Mouse (Mus musculus) frontal cortex, postnatal 36 days (tissue): ENCODE data around the gene Lrig1.

ENCODE experiments used
- DNase-seq, 2 experiments: peaks; one replicate each; pipeline ENCODE4 v3.0.0; 2022; ENCODE audit warnings: low spot score in 2 of 2

Lrig1 gene

GRCm38 (mm10) chr6:94698509-94699172 is 1.3 kb downstream of the Lrig1 start:
- no peak for DNase-seq

- no peak for DNase-seq
These were observed 2.5 kb downstream of the Lrig1 start for GRCm38 (mm10) chr6:94697423-94697822.

DNA sequence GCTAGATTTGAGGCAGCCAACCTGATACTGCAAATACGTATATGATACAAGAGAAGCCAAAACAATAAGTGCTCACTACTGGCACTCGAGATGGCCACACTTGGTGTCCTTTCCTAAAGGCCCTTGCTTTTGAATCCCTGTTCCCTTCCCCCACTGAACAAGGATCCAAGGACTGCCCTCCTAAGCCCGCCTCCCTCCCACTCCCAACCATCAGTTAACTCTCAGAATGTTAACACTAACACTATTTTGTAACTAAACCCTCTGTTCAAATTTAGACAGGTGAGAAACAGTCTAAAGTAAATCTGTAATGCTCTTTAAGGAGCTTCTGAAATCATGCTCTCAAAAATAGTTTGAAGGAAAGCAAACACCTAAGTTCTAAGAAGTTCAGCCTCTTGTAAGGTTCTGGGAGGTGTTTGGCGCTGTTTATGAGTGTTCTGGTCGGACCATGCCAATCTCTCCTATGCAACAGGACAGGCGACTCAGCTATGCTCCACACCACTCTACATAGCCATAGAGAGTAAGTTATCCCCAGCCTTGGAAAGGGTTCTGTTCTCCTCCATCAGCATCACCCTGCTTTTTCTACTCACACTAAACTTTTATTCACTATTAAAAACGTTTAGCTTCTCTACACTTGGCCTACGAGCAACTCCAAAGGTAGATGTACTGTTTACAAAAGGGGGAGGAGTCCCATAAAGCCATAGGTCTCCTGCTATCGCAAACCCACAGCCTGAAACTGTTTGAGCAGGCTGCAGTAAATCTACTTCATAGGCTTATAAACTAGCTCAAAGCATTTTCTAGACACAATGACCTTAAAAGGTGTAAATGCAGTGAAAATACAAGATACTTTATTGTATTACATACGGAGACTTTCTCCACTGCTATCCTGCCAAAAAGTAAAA is 3.5 kb downstream of the Lrig1 start:
- DNase-seq, result no peak

- DNase-seq, result no peak
These were observed 4.6 kb downstream of the Lrig1 start for GRCm38 (mm10) chr6:94695121-94695930.

DNA sequence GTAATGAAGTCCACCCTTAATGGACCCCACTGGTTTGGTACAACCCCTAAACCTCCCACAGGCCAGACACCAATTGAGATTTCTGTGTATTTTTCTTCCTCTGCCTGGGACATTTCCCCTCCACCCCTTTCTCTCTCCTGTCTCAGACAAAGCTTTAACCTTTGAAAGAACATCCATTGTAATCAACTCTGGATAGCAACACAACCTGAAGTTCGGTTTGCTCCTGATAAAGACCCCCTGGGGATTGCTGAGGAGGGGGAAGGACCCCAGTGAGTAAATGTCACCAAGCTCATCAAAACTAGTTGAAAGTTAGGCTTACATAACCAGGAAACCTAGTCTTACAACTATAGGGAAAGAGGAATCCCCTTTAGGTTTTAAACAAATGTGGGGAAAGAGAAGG is 5.5 kb downstream of the Lrig1 start:
- DNase-seq, result no peak

GRCm38 (mm10) chr6:94693091-94693490 is 6.9 kb downstream of the Lrig1 start:
- DNase-seq, result no peak

GRCm38 (mm10) chr6:94692003-94692402 is 8.0 kb downstream of the Lrig1 start:
- DNase-seq, result no peak

GRCm38 (mm10) chr6:94690247-94690646 is 9.7 kb downstream of the Lrig1 start:
- no peak for DNase-seq

GRCm38 (mm10) chr6:94688722-94689121 is 11.2 kb downstream of the Lrig1 start:
- DNase-seq, result no peak

DNA sequence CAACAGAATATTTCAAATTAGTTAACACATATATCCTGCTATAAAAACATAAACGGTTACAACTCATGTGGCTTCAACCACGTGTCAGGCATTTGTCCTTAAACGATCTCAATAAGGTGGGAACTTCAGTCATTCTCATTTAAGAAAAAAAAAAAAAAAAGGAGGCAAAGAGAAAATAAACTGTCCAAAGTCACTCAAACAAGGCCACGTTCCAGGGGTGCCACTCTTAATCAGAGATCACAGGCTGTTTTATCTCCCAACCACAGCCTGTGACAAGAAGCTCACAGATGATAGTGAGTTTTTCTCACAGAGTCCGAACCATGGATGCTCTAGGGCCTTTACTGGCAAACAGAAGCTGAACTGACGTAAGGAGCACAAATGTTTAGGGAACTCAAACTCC is 13.9 kb downstream of the Lrig1 start:
- no peak for DNase-seq

DNA sequence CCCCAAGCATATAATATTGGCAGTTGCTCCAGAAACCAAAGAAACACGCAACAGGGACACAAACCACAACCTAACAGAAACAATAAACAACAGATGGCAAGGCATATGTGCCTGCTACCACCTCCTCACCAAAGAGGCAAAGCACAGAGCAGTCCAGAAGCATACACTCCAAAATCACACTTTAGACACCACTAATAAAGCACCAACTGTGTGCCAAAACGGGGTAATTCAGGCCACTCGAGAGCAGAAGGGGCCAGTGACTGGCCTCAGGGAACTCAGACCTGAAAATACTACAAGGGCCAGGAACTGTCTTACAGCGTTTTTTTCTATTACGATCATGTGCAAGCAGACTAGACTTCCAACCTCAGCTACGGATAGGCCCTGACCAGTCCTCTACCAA is 14.3 kb downstream of the Lrig1 start:
- no peak for DNase-seq

DNA sequence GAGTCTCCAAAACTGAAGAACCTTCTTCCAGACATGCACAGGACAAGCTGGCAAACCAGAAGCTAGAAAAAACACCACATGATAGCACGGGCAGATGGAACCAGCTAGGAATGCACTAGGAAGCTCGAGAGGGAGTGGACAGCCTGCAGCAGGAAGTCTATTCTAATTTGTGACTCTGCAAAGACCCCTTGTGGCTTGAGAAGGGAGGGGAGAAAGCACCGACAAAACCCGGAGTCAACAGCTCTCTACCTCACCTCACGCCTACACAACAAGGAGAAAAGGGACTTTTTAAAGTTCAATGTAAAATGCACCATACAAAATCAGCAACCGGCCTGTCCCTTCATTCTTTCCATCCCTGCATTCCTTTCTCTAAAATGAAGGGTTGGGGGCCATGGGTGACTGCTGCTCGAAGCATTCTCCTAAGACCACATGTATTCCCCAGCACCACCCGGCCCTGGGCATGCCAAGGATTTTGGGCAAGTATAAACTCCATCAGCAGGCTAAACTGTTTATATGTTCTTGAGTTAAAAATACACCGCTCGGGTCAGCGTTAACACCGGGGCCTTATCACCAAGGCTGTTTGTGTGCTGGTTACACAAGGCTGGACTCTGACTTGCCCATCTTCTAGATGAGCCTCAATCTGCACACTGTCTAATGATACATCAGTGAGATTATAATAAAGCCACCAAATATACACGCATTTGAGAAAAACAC is 15.0 kb downstream of the Lrig1 start:
- DNase-seq, result no peak

GRCm38 (mm10) chr6:94683701-94684100 is 16.3 kb downstream of the Lrig1 start:
- DNase-seq, result no peak

DNA sequence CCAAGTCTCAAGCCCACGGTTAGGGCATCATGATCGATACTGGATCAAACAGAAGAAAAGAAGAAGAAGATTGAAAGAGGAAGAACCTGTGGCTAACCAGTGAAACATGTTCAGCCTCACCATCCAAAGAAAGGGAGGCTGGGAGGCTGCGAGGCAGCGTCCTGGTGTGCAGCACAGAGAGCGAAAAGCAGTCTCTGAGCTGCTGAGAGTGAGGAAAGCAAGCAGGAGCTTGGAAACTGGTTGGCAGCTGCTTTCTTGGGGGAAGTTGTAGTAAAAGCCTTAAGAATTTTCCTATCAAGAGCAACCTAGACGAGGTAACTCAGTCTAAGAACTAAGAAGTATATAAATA is 17.7 kb downstream of the Lrig1 start:
- no peak for DNase-seq

DNA sequence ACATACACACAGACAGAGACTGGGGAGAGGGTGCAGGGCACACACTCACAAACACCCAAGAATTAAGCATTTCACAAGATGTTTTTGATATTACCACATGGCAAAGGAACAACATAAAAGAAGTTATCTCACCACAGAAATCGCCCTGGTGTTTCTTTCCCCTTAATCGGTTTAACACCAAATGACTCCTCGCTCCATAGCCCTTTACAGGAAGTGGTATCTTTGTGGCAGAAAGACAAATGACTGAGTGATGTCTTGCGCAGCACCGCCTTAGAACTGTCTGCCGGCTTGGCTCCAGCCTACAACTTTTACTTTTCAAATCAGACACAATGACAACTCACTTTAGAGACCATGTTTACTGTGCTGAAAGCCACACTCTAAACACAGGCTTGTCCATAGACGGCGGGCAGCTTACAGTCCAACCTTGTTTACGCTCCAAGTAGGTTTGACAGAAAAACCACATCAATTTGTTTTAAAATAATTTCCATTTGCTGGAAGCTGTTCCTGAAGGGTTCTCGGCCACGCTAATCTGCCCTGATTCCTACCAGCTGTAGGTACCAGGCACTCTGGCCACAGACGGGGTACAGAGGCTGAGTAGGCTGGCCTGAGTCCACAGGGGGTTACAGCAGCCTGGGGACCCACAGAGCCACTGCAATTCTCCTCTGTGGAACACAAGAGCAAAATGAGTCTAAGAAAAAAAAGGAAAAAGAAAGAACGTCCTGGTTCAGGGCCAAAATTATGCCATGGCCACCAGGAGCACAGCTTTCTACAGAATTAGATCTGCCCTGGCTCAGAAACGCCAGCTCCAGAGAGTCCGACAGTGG is 18.3 kb downstream of the Lrig1 start:
- no peak for DNase-seq

GRCm38 (mm10) chr6:94680760-94681445 is 19.1 kb downstream of the Lrig1 start:
- no peak for DNase-seq

DNA sequence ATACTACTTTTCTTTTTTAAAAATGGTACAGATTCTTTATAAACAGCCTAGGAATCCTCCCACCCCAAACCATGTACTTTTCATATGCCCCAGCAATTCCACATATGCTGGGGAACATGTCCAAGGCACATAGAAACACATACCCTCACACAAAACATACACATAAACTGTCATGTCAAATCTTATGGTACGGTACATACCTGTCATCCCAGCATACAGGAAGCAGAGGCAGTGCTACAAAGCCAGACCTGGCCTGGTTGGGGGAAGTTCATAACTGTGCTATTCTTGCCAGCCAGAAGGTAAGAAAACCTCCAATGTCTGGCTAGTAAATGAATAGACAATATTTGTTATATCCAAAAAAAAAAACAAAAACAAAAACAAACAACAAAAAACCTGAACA is 20.7 kb downstream of the Lrig1 start:
- no peak for DNase-seq

DNA sequence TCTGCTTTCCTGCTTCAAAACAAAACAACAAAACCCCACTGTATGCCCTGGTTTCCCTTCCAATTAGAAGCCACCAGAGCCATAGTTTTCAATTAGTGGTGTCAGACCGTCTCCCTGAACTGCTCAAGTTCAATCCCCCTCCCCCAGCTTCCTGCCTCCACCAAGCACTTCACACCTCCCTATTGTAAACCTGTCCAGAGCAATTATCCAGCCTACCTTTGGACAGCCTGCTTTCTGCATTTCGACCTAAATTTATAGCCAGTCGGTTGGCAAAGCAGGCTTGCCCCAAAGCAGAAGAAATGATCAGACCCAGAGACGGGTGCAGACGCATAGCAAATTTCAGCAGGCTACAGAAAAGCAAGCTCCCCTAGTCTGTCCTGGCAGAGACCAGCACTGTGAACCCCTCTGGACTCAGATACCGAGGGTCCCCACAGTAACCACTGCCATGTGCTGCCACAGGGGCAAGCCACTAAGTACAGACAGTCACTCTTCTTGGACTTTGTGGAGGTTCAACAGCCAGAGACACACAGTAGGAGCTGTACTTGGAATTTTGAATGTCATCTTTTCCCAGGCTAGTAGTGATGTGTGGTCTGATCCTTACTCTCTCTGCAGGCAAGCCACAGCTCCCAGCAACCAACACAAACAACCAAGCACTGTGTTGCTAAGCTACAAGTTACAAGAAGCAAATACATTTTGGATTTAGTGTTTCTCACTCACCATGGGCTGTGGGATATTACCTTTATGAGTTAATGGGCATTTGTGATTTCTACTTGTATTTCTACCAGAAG is 21.4 kb downstream of the Lrig1 start:
- no peak for DNase-seq

GRCm38 (mm10) chr6:94677448-94677847 is 22.5 kb downstream of the Lrig1 start:
- no peak for DNase-seq

- no peak for DNase-seq
These were observed 23.1 kb downstream of the Lrig1 start for GRCm38 (mm10) chr6:94676840-94677239.
